Mouse (Mus musculus): ENCODE data around the gene Tjp3. TPM values are rescaled to one million over a fixed set of nuclear protein-coding genes. Genes with fewer than 3 reads are reported as not detected.
A peak's percentile ranks its signal among the peaks of the same experiment; 100 is the strongest.

Tjp3 gene
- polyA plus RNA-seq, 1 experiment, result 5.5 TPM

- H3K27me3 ChIP-seq (replicated peaks), result no peaks in the 10 kb centered on the region
- peaks cover 62% of the 10 kb centered on the region for H3K36me3 ChIP-seq (replicated peaks; ENCODE audit: low read length)
- H3K4me1 ChIP-seq, result peaks cover 100% of the 10 kb centered on the region
- no peak for TF ChIP-seq FLI1 (IDR thresholded peaks at IDR 0.05; ENCODE audit: low read length)
- TF ChIP-seq GATA1 (IDR thresholded peaks at IDR 0.05; ENCODE audit: borderline replicate concordance, low read length), result no peak
- H3K4me3 ChIP-seq (replicated peaks), result peak overlapping the region; percentile 90
- H3K9me3 ChIP-seq, result no peaks in the 10 kb centered on the region
Observed at GRCm38 (mm10) chr10:81299585-81300351, 8.4 kb upstream of the Tjp3 start.

DNA sequence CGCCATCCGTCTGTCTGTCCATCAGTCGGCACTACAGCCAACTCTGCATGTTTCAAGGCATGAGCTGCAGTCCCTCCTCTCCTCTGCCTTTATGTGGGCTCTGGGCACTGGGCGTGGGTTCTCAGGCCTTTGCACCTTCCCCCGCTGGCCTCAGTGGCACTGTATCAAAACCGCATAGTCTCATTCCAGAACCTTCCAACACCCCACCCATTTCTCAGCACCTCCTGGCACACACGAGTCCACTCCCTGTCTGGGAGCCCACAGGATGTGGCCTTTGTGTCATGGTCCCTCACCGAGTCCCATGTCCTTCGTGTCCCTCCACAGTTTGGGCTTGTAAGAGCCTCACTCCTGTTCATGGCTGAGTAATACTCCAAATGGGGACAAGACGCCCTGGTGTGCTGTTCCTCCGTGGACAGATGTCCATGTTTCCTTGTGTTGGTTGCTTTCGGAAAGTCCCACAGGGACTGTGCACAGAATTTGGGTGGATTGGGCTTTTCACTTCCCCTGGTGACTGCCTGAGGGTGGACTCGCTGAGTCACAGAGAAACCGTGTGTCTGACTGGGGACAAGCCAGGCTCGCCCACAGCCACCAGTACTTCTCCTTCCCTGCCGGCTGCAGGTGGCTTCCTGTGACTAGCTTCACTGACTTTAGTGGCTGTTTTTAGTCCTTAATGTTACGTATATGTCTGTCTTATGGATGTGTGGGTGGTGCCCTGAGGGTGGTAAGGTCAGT, 7.2 kb upstream of the Tjp3 start:
- Histone ChIP-seq H3K9me3 (no peaks in the 10 kb centered on the region), H3K4me1 (peaks cover 100% of the 10 kb centered on the region), H3K36me3 (replicated peaks; ENCODE audit: low read length) (peaks cover 67% of the 10 kb centered on the region), H3K4me3 (replicated peaks) (peak overlapping the region; percentile 90), H3K27me3 (replicated peaks) (no peaks in the 10 kb centered on the region)
- TF ChIP-seq GATA1 (IDR thresholded peaks at IDR 0.05; ENCODE audit: borderline replicate concordance, low read length), result no peak
- no peak for TF ChIP-seq FLI1 (IDR thresholded peaks at IDR 0.05; ENCODE audit: low read length)

GRCm38 (mm10) chr10:81297845-81298244, 6.5 kb upstream of the Tjp3 start:
- Histone ChIP-seq H3K4me1 (peaks cover 96% of the 10 kb centered on the region), H3K9me3 (no peaks in the 10 kb centered on the region), H3K27me3 (replicated peaks) (no peaks in the 10 kb centered on the region), H3K36me3 (replicated peaks; ENCODE audit: low read length) (peaks cover 67% of the 10 kb centered on the region), H3K4me3 (replicated peaks) (peak overlapping the region; percentile 90)
- no peak for TF ChIP-seq GATA1 (IDR thresholded peaks at IDR 0.05; ENCODE audit: borderline replicate concordance, low read length)
- no peak for TF ChIP-seq FLI1 (IDR thresholded peaks at IDR 0.05; ENCODE audit: low read length)

GRCm38 (mm10) chr10:81297246-81297645, 5.9 kb upstream of the Tjp3 start:
- Histone ChIP-seq H3K4me3 (replicated peaks) (peak overlapping the region; percentile 90), H3K4me1 (peaks cover 93% of the 10 kb centered on the region), H3K9me3 (no peaks in the 10 kb centered on the region), H3K27me3 (replicated peaks) (no peaks in the 10 kb centered on the region), H3K36me3 (replicated peaks; ENCODE audit: low read length) (peaks cover 64% of the 10 kb centered on the region)
- no peak for TF ChIP-seq FLI1 (IDR thresholded peaks at IDR 0.05; ENCODE audit: low read length)
- no peak for TF ChIP-seq GATA1 (IDR thresholded peaks at IDR 0.05; ENCODE audit: borderline replicate concordance, low read length)

GRCm38 (mm10) chr10:81295185-81295584, 3.8 kb upstream of the Tjp3 start:
- Histone ChIP-seq H3K4me3 (replicated peaks) (peak overlapping the region; percentile 99), H3K9me3 (no peaks in the 10 kb centered on the region), H3K36me3 (replicated peaks; ENCODE audit: low read length) (peaks cover 44% of the 10 kb centered on the region), H3K4me1 (peaks cover 85% of the 10 kb centered on the region), H3K27me3 (replicated peaks) (no peaks in the 10 kb centered on the region)
- TF ChIP-seq FLI1 (IDR thresholded peaks at IDR 0.05; ENCODE audit: low read length) (no peak), GATA1 (IDR thresholded peaks at IDR 0.05; ENCODE audit: borderline replicate concordance, low read length) (no peak)

DNA sequence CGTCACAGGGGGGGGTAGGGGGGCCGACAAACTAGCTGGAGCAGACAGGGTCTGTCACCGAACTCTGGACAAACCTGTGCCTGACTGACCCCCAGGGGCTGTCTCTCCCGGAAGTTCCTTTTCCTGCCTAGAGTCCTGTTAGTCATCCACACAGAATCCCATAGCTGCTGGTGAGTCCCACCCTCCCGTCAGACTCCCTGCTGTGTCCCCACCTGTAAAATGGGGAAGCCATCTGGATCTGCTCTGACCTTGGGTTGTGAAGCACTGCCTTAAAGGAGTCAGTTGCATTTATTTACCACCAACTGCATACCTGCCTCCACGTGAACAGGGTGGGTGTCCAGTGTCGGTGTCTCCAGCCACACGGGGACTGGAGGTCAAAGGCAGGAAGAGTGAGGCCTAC, 3.1 kb upstream of the Tjp3 start:
- H3K36me3 ChIP-seq (replicated peaks; ENCODE audit: low read length), result peaks cover 37% of the 10 kb centered on the region
- TF ChIP-seq FLI1 (IDR thresholded peaks at IDR 0.05; ENCODE audit: low read length) (no peak), GATA1 (IDR thresholded peaks at IDR 0.05; ENCODE audit: borderline replicate concordance, low read length) (no peak)
- H3K9me3 ChIP-seq, result no peaks in the 10 kb centered on the region
- H3K4me1 ChIP-seq, result peaks cover 81% of the 10 kb centered on the region
- no peaks in the 10 kb centered on the region for H3K27me3 ChIP-seq (replicated peaks)
- peak overlapping the region; percentile 99 for H3K4me3 ChIP-seq (replicated peaks)

GRCm38 (mm10) chr10:81293334-81294030, 2.1 kb upstream of the Tjp3 start:
- peak overlapping the region; percentile 99 for H3K4me3 ChIP-seq (replicated peaks)
- H3K9me3 ChIP-seq, result no peaks in the 10 kb centered on the region
- no peaks in the 10 kb centered on the region for H3K27me3 ChIP-seq (replicated peaks)
- peaks cover 81% of the 10 kb centered on the region for H3K4me1 ChIP-seq
- TF ChIP-seq GATA1 (IDR thresholded peaks at IDR 0.05; ENCODE audit: borderline replicate concordance, low read length) (no peak), FLI1 (IDR thresholded peaks at IDR 0.05; ENCODE audit: low read length) (no peak)
- H3K36me3 ChIP-seq (replicated peaks; ENCODE audit: low read length), result peaks cover 28% of the 10 kb centered on the region

GRCm38 (mm10) chr10:81292554-81293333, 1.4 kb upstream of the Tjp3 start, which contains the start of gene Pip5k1c:
Gene Pip5k1c (plus strand): TSS chr10:81292963.
- Histone ChIP-seq H3K9me3 (no peaks in the 10 kb centered on the region), H3K4me3 (replicated peaks) (peak within 1 kb of the TSS; percentile 99), H3K36me3 (replicated peaks; ENCODE audit: low read length) (peaks cover 25% of the 10 kb centered on the region), H3K27me3 (replicated peaks) (no peaks in the 10 kb centered on the region), H3K4me1 (peaks cover 81% of the 10 kb centered on the region)
- TF ChIP-seq FLI1 (IDR thresholded peaks at IDR 0.05; ENCODE audit: low read length), result no peak
- TF ChIP-seq GATA1 (IDR thresholded peaks at IDR 0.05; ENCODE audit: borderline replicate concordance, low read length), result no peak

Data from megakaryocyte, embryonic 14.5 days (primary cell).